Mouse (Mus musculus): Measurements from ENCODE around the gene Furin. TPM values are rescaled to one million over a fixed set of nuclear protein-coding genes. Genes with fewer than 3 reads are reported as not detected.

Furin gene
- polyA plus RNA-seq, 1 experiment from 2014 or later = 6.7 TPM

GRCm38 (mm10) chr7:80419278-80419677 is 14.0 kb upstream of the Furin start:
- Histone ChIP-seq H3K4me1 (replicated peaks; ENCODE audit: control insufficient read depth, insufficient read depth, low read length) (0 out of 2 replicates have a peak, but pooled peaks cover 2% of the 10 kb centered on the region), H3K4me3 (replicated peaks; ENCODE audit: low read length) (no peak overlapping the region), H3K27ac (no peak overlapping the region), H3K9ac (no peak overlapping the region), H3K4me2 (replicated peaks) (no peak overlapping the region), H3K27me3 (ENCODE audit: control insufficient read depth, insufficient read depth, low read length) (no peaks in the 10 kb centered on the region), H3K9me3 (ENCODE audit: control insufficient read depth, low read length) (no peaks in the 10 kb centered on the region), H3K36me3 (replicated peaks; ENCODE audit: control insufficient read depth, insufficient read depth) (no peaks in the 10 kb centered on the region)
- no peak for ATAC-seq (ENCODE audit: low FRiP score)
- no peak for DNase-seq (ENCODE audit: low spot score)
- 83% methylated on average over 3 of the region's 3 CpGs for WGBS

DNA sequence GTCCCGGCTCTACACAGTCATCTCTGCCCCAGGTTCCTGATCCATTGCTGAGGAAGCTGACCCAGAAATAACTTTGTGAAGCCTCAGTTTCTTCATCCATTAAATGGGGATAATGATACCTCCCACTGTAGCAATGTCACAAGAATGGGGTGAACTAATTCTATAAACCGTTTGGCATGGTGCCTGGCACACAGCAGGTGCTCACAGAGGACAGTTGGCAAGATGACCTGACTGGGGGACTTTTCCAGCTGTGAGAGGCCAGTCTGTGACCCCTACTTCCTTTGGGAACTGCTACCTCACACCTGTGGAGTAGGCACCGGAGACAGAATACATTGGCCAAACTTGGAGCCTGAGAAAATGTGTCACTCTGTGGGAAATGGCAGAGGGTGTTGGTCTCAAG is 12.8 kb upstream of the Furin start:
- no peak for DNase-seq (ENCODE audit: low spot score)
- no peaks in the 10 kb centered on the region for H3K9me3 ChIP-seq (ENCODE audit: control insufficient read depth, low read length)
- H3K27ac ChIP-seq = no peak overlapping the region
- H3K36me3 ChIP-seq (replicated peaks; ENCODE audit: control insufficient read depth, insufficient read depth) = no peaks in the 10 kb centered on the region
- WGBS = 72% methylated on average over 3 of the region's 3 CpGs
- H3K9ac ChIP-seq = no peak overlapping the region
- H3K4me2 ChIP-seq (replicated peaks) = no peak overlapping the region
- 0 out of 2 replicates have a peak, but pooled peaks cover 2% of the 10 kb centered on the region for H3K4me1 ChIP-seq (replicated peaks; ENCODE audit: control insufficient read depth, insufficient read depth, low read length)
- no peak overlapping the region for H3K4me3 ChIP-seq (replicated peaks; ENCODE audit: low read length)
- no peak for ATAC-seq (ENCODE audit: low FRiP score)
- H3K27me3 ChIP-seq (ENCODE audit: control insufficient read depth, insufficient read depth, low read length) = no peaks in the 10 kb centered on the region

GRCm38 (mm10) chr7:80417601-80418000 is 12.4 kb upstream of the Furin start:
- no peak overlapping the region for H3K4me3 ChIP-seq (replicated peaks; ENCODE audit: low read length)
- no peak for ATAC-seq (ENCODE audit: low FRiP score)
- no peaks in the 10 kb centered on the region for H3K36me3 ChIP-seq (replicated peaks; ENCODE audit: control insufficient read depth, insufficient read depth)
- no peak overlapping the region for H3K9ac ChIP-seq
- no peak overlapping the region for H3K4me2 ChIP-seq (replicated peaks)
- H3K27ac ChIP-seq = no peak overlapping the region
- no peaks in the 10 kb centered on the region for H3K4me1 ChIP-seq (replicated peaks; ENCODE audit: control insufficient read depth, insufficient read depth, low read length)
- no peaks in the 10 kb centered on the region for H3K9me3 ChIP-seq (ENCODE audit: control insufficient read depth, low read length)
- H3K27me3 ChIP-seq (ENCODE audit: control insufficient read depth, insufficient read depth, low read length) = no peaks in the 10 kb centered on the region
- DNase-seq (ENCODE audit: low spot score) = no peak

- Histone ChIP-seq H3K9ac (no peak overlapping the region), H3K36me3 (replicated peaks; ENCODE audit: control insufficient read depth, insufficient read depth) (no peaks in the 10 kb centered on the region), H3K4me1 (replicated peaks; ENCODE audit: control insufficient read depth, insufficient read depth, low read length) (no peaks in the 10 kb centered on the region), H3K9me3 (ENCODE audit: control insufficient read depth, low read length) (no peaks in the 10 kb centered on the region), H3K27me3 (ENCODE audit: control insufficient read depth, insufficient read depth, low read length) (no peaks in the 10 kb centered on the region), H3K27ac (no peak overlapping the region), H3K4me2 (replicated peaks) (no peak overlapping the region), H3K4me3 (replicated peaks; ENCODE audit: low read length) (no peak overlapping the region)
- ATAC-seq (ENCODE audit: low FRiP score) (no peak), DNase-seq (ENCODE audit: low spot score) (no peak)
- WGBS = 91% methylated on average over 7 of the region's 7 CpGs
Measured at GRCm38 (mm10) chr7:80416969-80417368, 11.7 kb upstream of the Furin start.

DNA sequence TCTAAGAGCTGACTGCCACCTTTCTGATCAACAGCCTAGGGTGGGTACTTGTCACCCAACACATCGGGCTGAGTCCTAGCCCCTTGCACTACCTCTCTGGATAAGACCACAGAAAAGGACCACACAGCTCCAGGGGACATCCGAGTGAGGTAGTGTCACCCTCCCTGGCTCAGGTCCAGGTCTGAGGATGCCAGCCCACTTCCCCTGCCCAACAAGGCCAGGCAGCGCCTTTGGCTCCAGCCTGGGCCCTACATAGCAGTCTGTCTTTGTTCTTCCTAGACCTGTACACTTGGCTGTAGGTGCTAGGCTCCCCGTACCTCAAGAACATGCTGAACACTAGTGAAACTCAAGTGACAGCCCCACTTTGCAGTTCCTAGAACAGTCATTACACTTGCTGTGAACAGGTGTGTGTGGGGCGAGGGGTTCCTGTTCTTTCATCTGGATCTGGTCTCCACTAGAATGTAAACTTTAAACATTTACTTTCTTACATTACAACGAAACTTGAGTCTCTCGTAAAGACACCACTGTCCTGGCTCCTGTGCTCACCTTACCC is 9.1 kb upstream of the Furin start:
- no peak overlapping the region for H3K27ac ChIP-seq
- ATAC-seq (ENCODE audit: low FRiP score) = no peak

DNA sequence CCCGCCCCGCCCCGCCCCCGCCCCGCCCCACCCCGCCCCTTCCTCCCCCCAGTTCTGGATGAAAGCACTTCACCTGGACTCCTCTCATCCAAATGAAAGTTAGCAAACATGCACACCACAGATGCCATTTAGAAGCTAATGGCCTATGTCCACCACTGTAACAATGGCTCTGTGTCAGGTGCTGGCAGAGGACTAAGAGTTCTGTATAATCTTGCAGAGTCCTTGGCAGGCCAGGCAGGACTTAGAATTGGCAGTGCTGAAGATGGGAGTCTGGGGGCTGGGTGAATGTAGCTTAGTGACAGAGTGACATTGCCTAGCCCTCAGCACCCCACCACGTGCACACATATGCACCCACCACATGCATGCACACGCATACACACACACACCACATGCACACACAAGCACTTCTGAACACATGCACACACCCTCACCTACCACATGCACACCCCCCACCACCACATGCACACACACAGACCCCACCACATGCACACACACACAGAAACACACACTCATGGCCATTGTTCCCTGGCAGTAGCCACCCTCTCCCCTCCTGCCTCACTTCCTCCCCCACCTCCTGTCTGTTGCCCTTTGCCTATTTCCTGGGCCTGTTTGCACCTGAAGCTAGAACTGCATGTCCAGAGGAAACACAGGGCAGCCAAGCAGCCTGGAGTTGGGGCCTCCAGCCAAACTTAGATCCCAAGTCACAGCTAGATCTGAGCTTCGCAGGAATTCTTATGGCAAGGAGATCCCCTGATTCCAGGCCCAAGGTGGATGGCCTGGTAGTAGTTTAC is 8.5 kb upstream of the Furin start:
- Histone ChIP-seq H3K4me1 (replicated peaks; ENCODE audit: control insufficient read depth, insufficient read depth, low read length) (no peaks in the 10 kb centered on the region), H3K9me3 (ENCODE audit: control insufficient read depth, low read length) (no peaks in the 10 kb centered on the region), H3K27me3 (ENCODE audit: control insufficient read depth, insufficient read depth, low read length) (no peaks in the 10 kb centered on the region), H3K9ac (no peak overlapping the region), H3K4me3 (replicated peaks; ENCODE audit: low read length) (no peak overlapping the region), H3K36me3 (replicated peaks; ENCODE audit: control insufficient read depth, insufficient read depth) (no peaks in the 10 kb centered on the region), H3K4me2 (replicated peaks) (no peak overlapping the region), H3K27ac (no peak overlapping the region)
- DNase-seq (ENCODE audit: low spot score) (no peak), ATAC-seq (ENCODE audit: low FRiP score) (no peak)
- WGBS = 71% methylated on average over 9 of the region's 9 CpGs

More for the DNA sequence above, 9.1 kb upstream of the Furin start:
- Histone ChIP-seq H3K27me3 (ENCODE audit: control insufficient read depth, insufficient read depth, low read length) (no peaks in the 10 kb centered on the region), H3K36me3 (replicated peaks; ENCODE audit: control insufficient read depth, insufficient read depth) (no peaks in the 10 kb centered on the region), H3K4me2 (replicated peaks) (no peak overlapping the region), H3K4me3 (replicated peaks; ENCODE audit: low read length) (no peak overlapping the region), H3K9ac (no peak overlapping the region), H3K4me1 (replicated peaks; ENCODE audit: control insufficient read depth, insufficient read depth, low read length) (no peaks in the 10 kb centered on the region), H3K9me3 (ENCODE audit: control insufficient read depth, low read length) (no peaks in the 10 kb centered on the region)
- 83% methylated on average over 7 of the region's 7 CpGs for WGBS
- no peak for DNase-seq (ENCODE audit: low spot score)

- Histone ChIP-seq H3K4me1 (replicated peaks; ENCODE audit: control insufficient read depth, insufficient read depth, low read length) (no peaks in the 10 kb centered on the region), H3K4me3 (replicated peaks; ENCODE audit: low read length) (no peak overlapping the region), H3K9me3 (ENCODE audit: control insufficient read depth, low read length) (no peaks in the 10 kb centered on the region), H3K4me2 (replicated peaks) (no peak overlapping the region), H3K9ac (no peak overlapping the region), H3K27ac (no peak overlapping the region), H3K36me3 (replicated peaks; ENCODE audit: control insufficient read depth, insufficient read depth) (no peaks in the 10 kb centered on the region), H3K27me3 (ENCODE audit: control insufficient read depth, insufficient read depth, low read length) (no peaks in the 10 kb centered on the region)
- no peak for DNase-seq (ENCODE audit: low spot score)
- no peak for ATAC-seq (ENCODE audit: low FRiP score)
- WGBS = 87% methylated on average over 5 of the region's 5 CpGs
Measured at GRCm38 (mm10) chr7:80412781-80413180, 7.5 kb upstream of the Furin start.

GRCm38 (mm10) chr7:80412279-80412678 is 7.0 kb upstream of the Furin start:
- Histone ChIP-seq H3K4me1 (replicated peaks; ENCODE audit: control insufficient read depth, insufficient read depth, low read length) (no peaks in the 10 kb centered on the region), H3K27me3 (ENCODE audit: control insufficient read depth, insufficient read depth, low read length) (no peaks in the 10 kb centered on the region), H3K4me2 (replicated peaks) (no peak overlapping the region), H3K9ac (no peak overlapping the region), H3K9me3 (ENCODE audit: control insufficient read depth, low read length) (no peaks in the 10 kb centered on the region), H3K27ac (no peak overlapping the region), H3K36me3 (replicated peaks; ENCODE audit: control insufficient read depth, insufficient read depth) (no peaks in the 10 kb centered on the region), H3K4me3 (replicated peaks; ENCODE audit: low read length) (no peak overlapping the region)
- DNase-seq (ENCODE audit: low spot score) (no peak), ATAC-seq (ENCODE audit: low FRiP score) (no peak)
- 65% methylated on average over 10 of the region's 10 CpGs for WGBS

- H3K9ac ChIP-seq = no peak overlapping the region
- H3K27ac ChIP-seq = no peak overlapping the region
- DNase-seq (ENCODE audit: low spot score) = no peak
- no peaks in the 10 kb centered on the region for H3K27me3 ChIP-seq (ENCODE audit: control insufficient read depth, insufficient read depth, low read length)
- H3K4me2 ChIP-seq (replicated peaks) = no peak overlapping the region
- H3K9me3 ChIP-seq (ENCODE audit: control insufficient read depth, low read length) = no peaks in the 10 kb centered on the region
- ATAC-seq (ENCODE audit: low FRiP score) = no peak
- H3K4me1 ChIP-seq (replicated peaks; ENCODE audit: control insufficient read depth, insufficient read depth, low read length) = no peaks in the 10 kb centered on the region
- H3K36me3 ChIP-seq (replicated peaks; ENCODE audit: control insufficient read depth, insufficient read depth) = no peaks in the 10 kb centered on the region
- 74% methylated on average over 9 of the region's 9 CpGs for WGBS
- no peak overlapping the region for H3K4me3 ChIP-seq (replicated peaks; ENCODE audit: low read length)
Measured at GRCm38 (mm10) chr7:80410380-80410779, 5.1 kb upstream of the Furin start.
